Mouse (Mus musculus): ENCODE results near the gene Ptprm.

DNA sequence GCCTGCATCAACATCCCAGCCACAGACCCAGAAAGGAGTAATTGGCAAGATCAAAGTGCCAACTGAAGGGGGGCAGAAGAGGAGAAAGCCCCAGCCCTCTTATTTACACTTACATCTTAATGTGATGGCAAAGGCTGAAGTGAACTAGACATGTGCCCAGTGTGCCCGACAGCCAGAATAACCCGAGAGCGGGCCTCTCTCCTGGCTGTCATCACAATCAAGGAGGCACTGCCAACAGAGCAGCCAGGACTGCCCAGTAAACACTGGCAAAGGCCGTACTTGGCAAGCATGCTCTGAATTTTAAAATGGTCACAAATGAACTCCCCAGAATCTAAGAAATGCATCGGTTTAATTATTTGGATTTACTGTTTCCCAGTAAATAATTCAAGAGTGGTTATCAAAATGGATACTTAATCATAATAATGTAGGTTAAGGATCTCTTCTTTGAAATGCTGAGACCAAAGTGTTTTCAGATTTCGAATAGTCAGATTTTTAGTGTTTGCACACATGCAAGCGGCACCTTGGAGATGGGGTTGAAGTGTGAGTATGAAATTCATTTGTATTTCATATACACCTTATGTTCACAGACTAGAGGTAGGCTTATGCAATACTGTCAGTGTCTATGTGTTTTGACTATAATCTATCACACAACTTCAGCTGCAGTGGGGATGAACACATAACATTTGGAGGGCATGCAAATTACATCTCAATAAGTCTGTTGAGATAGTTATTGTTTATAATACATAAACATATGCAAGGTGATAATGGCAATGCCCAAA is 282.8 kb downstream of the Ptprm start:
- TF ChIP-seq GATA1 (IDR thresholded peaks at IDR 0.05; ENCODE audit: low read length) (no peak), TAL1 (IDR thresholded peaks at IDR 0.05; ENCODE audit: low read length) (no peak)
